32 mouse cellular contexts compared by ENCODE assay signal in the genomic region with DNA sequence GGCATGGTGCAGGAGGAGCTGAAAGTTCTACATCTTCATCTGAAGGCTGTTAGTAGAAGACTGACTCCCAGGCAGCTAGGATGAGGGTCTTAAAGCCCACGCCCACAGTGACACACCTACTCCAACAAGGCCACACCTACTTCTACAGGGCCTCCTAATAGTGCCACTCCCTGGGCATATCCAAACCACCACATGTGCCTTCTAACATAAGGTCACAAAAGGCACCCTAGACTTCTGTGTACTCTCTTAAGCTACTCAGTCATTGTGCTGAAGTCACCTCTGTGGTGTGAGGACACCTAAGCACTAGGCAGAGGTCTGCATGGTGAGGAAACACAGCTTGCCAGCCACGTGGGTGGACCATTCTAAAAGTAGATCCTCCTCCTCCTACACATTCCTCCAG. TPM values are rescaled to one million over a fixed set of nuclear protein-coding genes. Genes with fewer than 3 reads are reported as not detected.
DNase-seq lines count a peak whose midpoint lies in the region; ATAC-seq lines count a peak whose summit lies in the region.
"Had no signal": no experiment of that assay in that cellular context is flagged by ENCODE, and none has a peak within 500 bp of the region (broad histone marks: within the 10 kb centered on the region; RNA-seq: fewer than 3 reads in every experiment).

No protein-coding gene starts in this region.

- H3K4me2 ChIP-seq in liver, embryonic 13.5 days = no peak overlapping the region
- H3K4me2 ChIP-seq: heart, embryonic 11.5 days; hindbrain, embryonic 13.5 days; limb, embryonic 12.5 days; neural tube, embryonic 12.5 days had no signal

- 37% methylated on average over 2 of the region's 2 CpGs for WGBS in liver, embryonic 13.5 days (ENCODE audit: insufficient replicate concordance)

- no peak overlapping the region for H3K9ac ChIP-seq in liver, embryonic 13.5 days
- H3K9ac ChIP-seq: hindbrain, embryonic 13.5 days; limb, embryonic 12.5 days; neural tube, embryonic 12.5 days had no signal

- no peaks in the 10 kb centered on the region for H3K9me3 ChIP-seq in liver, embryonic 13.5 days (replicated peaks)
- H3K9me3 ChIP-seq: hindbrain, embryonic 13.5 days; limb, embryonic 12.5 days; midbrain, embryonic 10.5 days; neural tube, embryonic 12.5 days had no signal

- no peaks in the 10 kb centered on the region for H3K36me3 ChIP-seq in liver, embryonic 13.5 days
- H3K36me3 ChIP-seq: hindbrain, embryonic 13.5 days; limb, embryonic 12.5 days; midbrain, embryonic 10.5 days; neural tube, embryonic 12.5 days had no signal

- peak; percentile 47 for ATAC-seq in frontal cortex, adult (ENCODE audit: low TSS enrichment)
- ATAC-seq in liver, embryonic 13.5 days (ENCODE audit: low read depth) = peak; percentile 94
- peak; percentile 77 for ATAC-seq in megakaryocyte progenitor cell, adult 5-6 weeks (replicated peaks; ENCODE audit: poor library complexity)
- ATAC-seq: activated CD4-positive, CD25-positive, alpha-beta regulatory T cell, adult 4 months; forebrain, embryonic 14.5 days; intestine, embryonic 16.5 days; lung, postnatal 0 days had no signal

- DNase-seq in frontal cortex, postnatal 25 days (ENCODE audit: low spot score in 2 of 2) = no peak
- DNase-seq in brain, adult 2 months (ENCODE audit: low read depth, low spot score) = peak; percentile 21
- DNase-seq in liver, embryonic 13.5 days = peak; percentile 48
- DNase-seq in left cerebral cortex, postnatal 4 days = no peak
- no peak for DNase-seq in kidney, postnatal 14 days
- no peak for DNase-seq in gastrocnemius, adult 18-20 months (ENCODE audit: low spot score)
- DNase-seq: adrenal gland, adult 2 months; adrenal gland, postnatal 36 days; cerebellum, adult 9-10 months; cerebellum, postnatal 36 days; gastrocnemius, postnatal 25 days; heart, adult 18-20 months; heart, postnatal 4 days; kidney, adult 8-10 months; lung, adult 18-20 months; thymus, adult 18-20 months; thymus, postnatal 36 days had no signal

- no peak overlapping the region for H3K27ac ChIP-seq in liver, embryonic 13.5 days
- H3K27ac ChIP-seq: hindbrain, embryonic 13.5 days; kidney, postnatal 0 days; limb, embryonic 12.5 days; macrophage; midbrain, embryonic 10.5 days; neural tube, embryonic 12.5 days had no signal

- intact Hi-C loops in left cerebral cortex, postnatal 4 days (cut with DNase I) = no loop called here

- no peaks in the 10 kb centered on the region for H3K27me3 ChIP-seq in liver, embryonic 13.5 days
- H3K27me3 ChIP-seq: CH12.LX; hindbrain, embryonic 13.5 days; limb, embryonic 12.5 days; neural tube, embryonic 12.5 days had no signal

- peaks cover 19% of the 10 kb centered on the region for H3K4me1 ChIP-seq in liver, embryonic 13.5 days (replicated peaks)
- H3K4me1 ChIP-seq: hindbrain, embryonic 13.5 days; limb, embryonic 12.5 days; midbrain, embryonic 10.5 days; neural tube, embryonic 12.5 days had no signal

- no peak overlapping the region for H3K4me3 ChIP-seq in liver, embryonic 13.5 days (replicated peaks)
- H3K4me3 ChIP-seq: hindbrain, embryonic 13.5 days; limb, embryonic 12.5 days; midbrain, embryonic 10.5 days; myocyte; neural tube, embryonic 12.5 days had no signal

RNA-seq across cellular contexts. Expression of a gene that starts 14.6 kb away (rescaled TPM):
- polyA plus RNA-seq in liver, embryonic 13.5 days (2015; fragmentation: Nextera tagmentation; extraction: Ambion mirVana) = 18.6 and 20.7 TPM in 2 replicates
- 96.9 and 126 TPM in 2 replicates for total RNA-seq in megakaryocyte progenitor cell, adult 5-6 weeks (2015)
- 67.7 and 72.3 TPM in 2 replicates for total RNA-seq in megakaryocyte progenitor cell, adult 5-6 weeks (2017)
- 10 to 100 TPM; 87.6 to 88.3 TPM for total RNA-seq in left cerebral cortex, postnatal 4 days (2021)
- 10 to 100 TPM; 40.1 to 41.3 TPM for total RNA-seq in gastrocnemius, adult 18-20 months (2021)

Comparison
In these comparisons a context has a peak if more than half of its experiments do, and no peak if none do; other contexts are left out.
1. DNase-seq: peak in brain, adult 2 months (single experiment) and liver, embryonic 13.5 days (single experiment); none in frontal cortex, postnatal 25 days (0 of 2), left cerebral cortex, postnatal 4 days (single experiment), kidney, postnatal 14 days (single experiment) and gastrocnemius, adult 18-20 months (single experiment).
2. Peak in every context shown above with its lines, with median percentiles within 50 percentile points of each other: ATAC-seq.